Mouse (Mus musculus): ENCODE data around the gene Diras1.

DNA sequence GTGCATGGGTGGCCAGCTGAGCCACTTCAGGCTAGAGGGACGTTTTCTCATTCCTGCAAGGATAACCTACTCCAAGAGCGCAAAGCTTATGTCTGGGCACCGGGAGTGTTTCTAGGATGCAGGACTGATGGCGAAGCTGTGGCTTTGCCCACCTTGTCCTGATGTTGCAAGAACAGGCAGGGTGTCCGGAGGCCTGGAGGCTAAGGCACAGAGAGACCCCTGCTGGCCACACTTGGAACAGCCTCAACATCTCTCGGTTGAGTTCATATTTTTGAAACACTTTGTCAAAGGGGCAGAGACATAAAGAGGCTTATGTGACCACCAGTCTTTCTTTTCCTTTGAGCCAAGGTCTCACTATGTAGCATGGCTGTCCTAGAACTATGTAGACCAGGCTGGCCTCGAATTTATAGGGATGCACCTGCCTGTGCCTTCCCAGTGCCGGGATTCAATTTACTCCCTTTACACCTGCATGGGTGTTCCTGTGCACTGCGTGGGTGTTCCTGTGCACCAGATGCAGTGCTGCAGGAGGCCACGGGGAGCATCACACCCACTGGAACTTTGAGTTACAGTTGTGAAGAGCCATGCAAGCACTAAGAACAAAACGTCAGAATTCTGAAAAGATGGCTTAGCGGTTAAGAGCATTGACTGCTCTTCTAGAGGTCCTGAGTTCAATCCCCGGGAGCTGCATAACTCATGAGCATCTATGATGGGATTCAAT is 16.2 kb upstream of the Diras1 start:
- TF ChIP-seq GATA1 (IDR thresholded peaks at IDR 0.05; ENCODE audit: low read length) (no peak), TAL1 (IDR thresholded peaks at IDR 0.05; ENCODE audit: low read length) (no peak)

Measured in erythroblast, embryonic 14.5 days (primary cell).